Mouse (Mus musculus): ENCODE data around the gene Sec14l5. TPM values are rescaled to one million over a fixed set of nuclear protein-coding genes. Genes with fewer than 3 reads are reported as not detected.
A peak's percentile ranks its signal among the peaks of the same experiment; 100 is the strongest.

Sec14l5 gene
- 0.15 and 0.48 TPM in 2 replicates for total RNA-seq (2014; rRNA removed)
- 0.05 and 0.08 TPM in 2 replicates for polyA plus RNA-seq (2015; fragmentation: Nextera tagmentation; extraction: Ambion mirVana)

GRCm38 (mm10) chr16:5147037-5147385 is at the start of gene Sec14l5:
Gene Sec14l5 (plus strand): TSS chr16:5147109.
- ATAC-seq (peak; percentile 10; the same call in 1 of the 2 replicates), DNase-seq (no peak)
- Histone ChIP-seq H3K27me3 (ENCODE audit: insufficient read depth, low read length) (peaks cover 8% of the 10 kb centered on the region; the same call in 1 of the 2 replicates), H3K27ac (ENCODE audit: low read depth, low read length) (no peak within 1 kb of the TSS), H3K9ac (peak within 1 kb of the TSS; percentile 10; the same call in 1 of the 2 replicates), H3K36me3 (ENCODE audit: insufficient read depth) (no peaks in the 10 kb centered on the region), H3K4me1 (ENCODE audit: insufficient read depth) (no peaks in the 10 kb centered on the region), H3K4me3 (ENCODE audit: low read depth, low read length) (peak within 1 kb of the TSS; percentile 36), H3K9me3 (ENCODE audit: low read length) (no peaks in the 10 kb centered on the region), H3K4me2 (ENCODE audit: low read depth) (peak within 1 kb of the TSS; percentile 60)
- TF ChIP-seq CTCF (IDR thresholded peaks at IDR 0.05; ENCODE audit: low read depth) = no peak
- WGBS = 11% methylated on average over 13 of the region's 13 CpGs

GRCm38 (mm10) chr16:5101000-5101399 is 45.9 kb upstream of the Sec14l5 start:
- no peak overlapping the region for H3K4me3 ChIP-seq (ENCODE audit: low read depth, low read length)
- H3K4me2 ChIP-seq (ENCODE audit: low read depth) = no peak overlapping the region
- no peaks in the 10 kb centered on the region for H3K4me1 ChIP-seq (ENCODE audit: insufficient read depth)
- DNase-seq = no peak
- no peak overlapping the region for H3K27ac ChIP-seq (ENCODE audit: low read depth, low read length)
- H3K36me3 ChIP-seq (ENCODE audit: insufficient read depth) = no peaks in the 10 kb centered on the region
- TF ChIP-seq CTCF (IDR thresholded peaks at IDR 0.05; ENCODE audit: low read depth) = no peak
- no peaks in the 10 kb centered on the region for H3K27me3 ChIP-seq (ENCODE audit: insufficient read depth, low read length)
- no peak overlapping the region for H3K9ac ChIP-seq
- WGBS = 61% methylated on average over 6 of the region's 6 CpGs
- ATAC-seq = no peak
- no peaks in the 10 kb centered on the region for H3K9me3 ChIP-seq (ENCODE audit: low read length)

GRCm38 (mm10) chr16:5109877-5110276 is 37.0 kb upstream of the Sec14l5 start:
- no peaks in the 10 kb centered on the region for H3K36me3 ChIP-seq (ENCODE audit: insufficient read depth)
- no peak overlapping the region for H3K9ac ChIP-seq
- no peak for ATAC-seq
- no peak overlapping the region for H3K27ac ChIP-seq (ENCODE audit: low read depth, low read length)
- H3K27me3 ChIP-seq (ENCODE audit: insufficient read depth, low read length) = no peaks in the 10 kb centered on the region
- no peak for TF ChIP-seq CTCF (IDR thresholded peaks at IDR 0.05; ENCODE audit: low read depth)
- H3K4me2 ChIP-seq (ENCODE audit: low read depth) = no peak overlapping the region
- no peak for DNase-seq
- 86% methylated on average over 7 of the region's 7 CpGs for WGBS
- no peaks in the 10 kb centered on the region for H3K9me3 ChIP-seq (ENCODE audit: low read length)
- no peak overlapping the region for H3K4me3 ChIP-seq (ENCODE audit: low read depth, low read length)
- H3K4me1 ChIP-seq (ENCODE audit: insufficient read depth) = no peaks in the 10 kb centered on the region

GRCm38 (mm10) chr16:5111021-5111420 is 35.9 kb upstream of the Sec14l5 start:
- Histone ChIP-seq H3K27ac (ENCODE audit: low read depth, low read length) (no peak overlapping the region), H3K27me3 (ENCODE audit: insufficient read depth, low read length) (no peaks in the 10 kb centered on the region), H3K4me3 (ENCODE audit: low read depth, low read length) (no peak overlapping the region), H3K4me2 (ENCODE audit: low read depth) (no peak overlapping the region), H3K9me3 (ENCODE audit: low read length) (no peaks in the 10 kb centered on the region), H3K9ac (no peak overlapping the region), H3K36me3 (ENCODE audit: insufficient read depth) (no peaks in the 10 kb centered on the region), H3K4me1 (ENCODE audit: insufficient read depth) (no peaks in the 10 kb centered on the region)
- TF ChIP-seq CTCF (IDR thresholded peaks at IDR 0.05; ENCODE audit: low read depth) = no peak
- DNase-seq = no peak
- WGBS = 89% methylated on average over 3 of the region's 3 CpGs
- ATAC-seq = no peak

- 30% methylated on average over 4 of the region's 4 CpGs for WGBS
- no peaks in the 10 kb centered on the region for H3K9me3 ChIP-seq (ENCODE audit: low read length)
- TF ChIP-seq CTCF (IDR thresholded peaks at IDR 0.05; ENCODE audit: low read depth) = no peak
- H3K27ac ChIP-seq (ENCODE audit: low read depth, low read length) = no peak overlapping the region
- ATAC-seq (peak; percentile 23; the same call in 1 of the 2 replicates), DNase-seq (peak; percentile 31)
- no peaks in the 10 kb centered on the region for H3K27me3 ChIP-seq (ENCODE audit: insufficient read depth, low read length)
- no peaks in the 10 kb centered on the region for H3K4me1 ChIP-seq (ENCODE audit: insufficient read depth)
- H3K9ac ChIP-seq = no peak overlapping the region
- no peak overlapping the region for H3K4me3 ChIP-seq (ENCODE audit: low read depth, low read length)
- no peak overlapping the region for H3K4me2 ChIP-seq (ENCODE audit: low read depth)
- H3K36me3 ChIP-seq (ENCODE audit: insufficient read depth) = no peaks in the 10 kb centered on the region
Measured at GRCm38 (mm10) chr16:5113002-5113550, 33.8 kb upstream of the Sec14l5 start.

GRCm38 (mm10) chr16:5113582-5113981 is 33.3 kb upstream of the Sec14l5 start:
- no peak overlapping the region for H3K9ac ChIP-seq
- H3K36me3 ChIP-seq (ENCODE audit: insufficient read depth) = no peaks in the 10 kb centered on the region
- no peak overlapping the region for H3K27ac ChIP-seq (ENCODE audit: low read depth, low read length)
- ATAC-seq (no peak), DNase-seq (no peak)
- H3K4me3 ChIP-seq (ENCODE audit: low read depth, low read length) = no peak overlapping the region
- no peaks in the 10 kb centered on the region for H3K9me3 ChIP-seq (ENCODE audit: low read length)
- H3K4me1 ChIP-seq (ENCODE audit: insufficient read depth) = no peaks in the 10 kb centered on the region
- no peaks in the 10 kb centered on the region for H3K27me3 ChIP-seq (ENCODE audit: insufficient read depth, low read length)
- TF ChIP-seq CTCF (IDR thresholded peaks at IDR 0.05; ENCODE audit: low read depth) = no peak
- WGBS = 57% methylated on average over 2 of the region's 2 CpGs
- H3K4me2 ChIP-seq (ENCODE audit: low read depth) = no peak overlapping the region

GRCm38 (mm10) chr16:5119385-5119784 is 27.5 kb upstream of the Sec14l5 start:
- Histone ChIP-seq H3K9me3 (ENCODE audit: low read length) (0 out of 2 replicates have a peak, but pooled peaks cover 2% of the 10 kb centered on the region), H3K4me2 (ENCODE audit: low read depth) (no peak overlapping the region), H3K4me1 (ENCODE audit: insufficient read depth) (no peaks in the 10 kb centered on the region), H3K27me3 (ENCODE audit: insufficient read depth, low read length) (no peaks in the 10 kb centered on the region), H3K27ac (ENCODE audit: low read depth, low read length) (no peak overlapping the region), H3K4me3 (ENCODE audit: low read depth, low read length) (no peak overlapping the region), H3K9ac (no peak overlapping the region), H3K36me3 (ENCODE audit: insufficient read depth) (no peaks in the 10 kb centered on the region)
- no peak for TF ChIP-seq CTCF (IDR thresholded peaks at IDR 0.05; ENCODE audit: low read depth)
- no peak for DNase-seq
- no peak for ATAC-seq
- WGBS = 80% methylated on average over 4 of the region's 4 CpGs

Data from forebrain, postnatal 0 days (tissue).